Mouse (Mus musculus): ENCODE results near the gene Dnm3.

DNA sequence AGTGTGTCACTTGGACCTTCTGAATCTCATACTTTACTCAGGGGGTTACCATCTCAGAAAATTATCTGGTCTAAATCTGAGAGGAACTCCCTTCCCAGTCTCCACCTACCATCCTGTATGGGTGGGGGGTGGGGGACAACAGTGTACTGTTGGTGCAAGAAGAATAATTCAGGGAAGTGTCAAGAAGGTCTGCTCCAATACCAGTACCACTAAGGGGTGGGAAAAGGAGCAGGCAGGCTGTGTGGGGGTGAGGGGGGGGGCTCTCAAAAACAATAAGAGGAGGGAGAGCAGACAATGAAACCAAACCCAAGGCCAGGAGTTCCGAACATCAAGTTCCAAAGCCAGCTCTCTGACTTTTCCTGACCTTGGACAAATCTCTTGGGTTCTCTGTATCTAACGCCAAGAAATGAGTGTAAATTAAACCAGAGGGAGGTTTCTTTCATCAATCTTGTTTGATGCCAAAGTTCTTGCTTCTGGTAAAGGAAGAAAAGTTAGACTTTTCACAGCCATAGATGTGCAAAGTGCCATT, 8.0 kb downstream of the Dnm3 start:
- no peak for TF ChIP-seq RAD21 (IDR thresholded peaks at IDR 0.05; ENCODE audit: low read depth, low read length)
- no peak for TF ChIP-seq MXI1 (IDR thresholded peaks at IDR 0.05; ENCODE audit: low read depth, low read length)
